Mouse (Mus musculus) layer of hippocampus, adult 2 months (tissue): Measurements from ENCODE around the gene Gprc5a. TPM values are rescaled to one million over a fixed set of nuclear protein-coding genes. Genes with fewer than 3 reads are reported as not detected.

Source experiments
- DNase-seq, 2 experiments: peaks; one replicate each; pipeline ENCODE4 v3.0.0; 2022; ENCODE audit warnings: low spot score in 2 of 2
- H3K27ac ChIP-seq: fragments of 200-600 bp; 2 replicates; pipeline ENCODE4 v1.8.1; 2022
- H3K4me3 ChIP-seq: fragments of 200-600 bp; 2 replicates; pipeline ENCODE4 v1.8.1; 2022; ENCODE audit warnings: mild to moderate bottlenecking
- CTCF ChIP-seq: fragments of 200-600 bp; conservative IDR thresholded peaks from 2 replicates; pipeline ENCODE4 v1.8.1; 2022; ENCODE audit warnings: antibody characterized with exemption, mild to moderate bottlenecking, moderate library complexity
- total RNA-seq, 2 experiments: library from RNA; stranded (reverse); gene quantifications; 2 replicates each; pipeline ENCODE4 v1.2.3; 2021

Gprc5a gene
- total RNA-seq, 2 experiments from 2014 or later, result 0.41 TPM; not detected in 1

DNA sequence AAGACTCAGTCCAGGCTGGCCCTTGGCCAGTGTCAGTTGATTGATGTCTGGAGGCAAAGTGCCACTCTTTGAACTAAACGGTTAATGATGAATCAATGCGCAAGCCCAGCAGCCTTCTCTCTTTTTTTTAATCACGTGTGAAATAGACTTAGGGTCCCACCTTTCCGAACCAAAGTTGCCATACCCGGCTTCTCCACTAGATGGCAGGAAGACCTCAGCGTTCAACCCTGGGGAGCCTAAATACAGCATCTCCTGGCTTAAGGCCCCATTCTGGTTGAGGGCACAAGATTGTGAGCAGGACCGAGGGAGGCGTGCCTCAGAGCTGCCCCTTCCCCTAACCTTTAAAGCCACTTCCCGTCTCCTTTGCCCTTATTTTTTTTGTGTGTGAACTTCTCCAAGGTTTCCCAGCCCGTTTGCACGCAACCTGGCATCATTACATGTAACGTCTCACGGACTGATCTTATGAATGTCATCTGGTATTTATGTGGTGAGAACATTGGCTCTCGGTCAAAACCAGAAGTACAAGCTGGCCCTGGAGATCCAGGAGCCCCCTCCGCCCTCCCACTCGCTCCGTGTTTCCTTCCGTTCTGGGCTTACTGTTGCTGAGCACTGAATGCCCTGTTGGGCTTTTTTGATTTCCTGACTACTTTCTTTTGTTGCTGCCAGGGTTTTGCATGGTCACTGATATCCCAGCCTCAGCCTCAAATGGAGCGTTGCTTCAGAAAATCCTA is 22.4 kb downstream of the Gprc5a start:
- H3K4me3 ChIP-seq, result peak overlapping the region; percentile 37
- peak; percentile 80 to 88 for DNase-seq
- peak overlapping the region; percentile 66 for H3K27ac ChIP-seq
- peak; percentile 90 for TF ChIP-seq CTCF

DNA sequence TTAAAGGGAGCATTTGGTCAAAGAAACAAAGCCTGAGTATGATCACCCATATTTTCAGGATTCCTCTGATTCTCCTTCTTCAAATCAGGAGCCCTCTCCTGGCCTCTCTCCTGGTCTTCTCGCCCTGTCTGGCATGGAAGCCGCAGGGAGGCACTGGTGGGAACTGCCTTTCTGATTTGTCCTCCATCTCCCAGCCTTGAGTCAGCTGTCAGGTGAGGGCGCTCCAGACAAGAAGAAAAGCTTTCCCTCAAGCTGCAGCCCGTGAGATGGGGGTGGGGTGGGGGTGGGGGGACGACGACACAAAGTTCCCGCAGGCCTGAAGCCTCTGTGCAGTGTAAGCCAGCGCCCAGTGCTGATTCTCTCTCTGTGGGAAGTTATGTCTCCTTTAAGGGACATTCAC is 24.3 kb downstream of the Gprc5a start:
- Histone ChIP-seq H3K27ac (peak overlapping the region; percentile 73), H3K4me3 (no peak overlapping the region)
- peak; percentile 63 for TF ChIP-seq CTCF
- DNase-seq, result peak; percentile 41 to 66

DNA sequence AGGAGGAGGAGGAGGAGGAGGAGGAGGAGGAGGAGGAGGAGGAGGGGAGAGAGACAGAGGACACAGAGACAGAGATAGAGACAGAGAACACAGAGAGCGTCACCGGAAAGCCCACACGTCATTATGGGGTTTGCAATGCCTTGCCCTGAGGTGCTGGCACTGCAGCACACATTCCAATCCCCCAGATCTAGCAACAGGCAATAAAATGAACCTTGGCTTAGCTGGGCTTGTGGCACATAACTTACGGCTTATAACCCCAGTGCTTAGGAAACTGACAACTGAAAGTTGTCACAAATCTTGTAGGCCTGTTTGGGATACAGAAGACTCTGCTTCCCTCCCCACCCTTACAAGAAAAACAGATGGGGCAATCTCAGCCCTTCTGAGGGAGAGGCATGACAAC is 25.2 kb downstream of the Gprc5a start:
- TF ChIP-seq CTCF, result no peak
- no peak overlapping the region for H3K27ac ChIP-seq
- no peak for DNase-seq
- no peak overlapping the region for H3K4me3 ChIP-seq

DNA sequence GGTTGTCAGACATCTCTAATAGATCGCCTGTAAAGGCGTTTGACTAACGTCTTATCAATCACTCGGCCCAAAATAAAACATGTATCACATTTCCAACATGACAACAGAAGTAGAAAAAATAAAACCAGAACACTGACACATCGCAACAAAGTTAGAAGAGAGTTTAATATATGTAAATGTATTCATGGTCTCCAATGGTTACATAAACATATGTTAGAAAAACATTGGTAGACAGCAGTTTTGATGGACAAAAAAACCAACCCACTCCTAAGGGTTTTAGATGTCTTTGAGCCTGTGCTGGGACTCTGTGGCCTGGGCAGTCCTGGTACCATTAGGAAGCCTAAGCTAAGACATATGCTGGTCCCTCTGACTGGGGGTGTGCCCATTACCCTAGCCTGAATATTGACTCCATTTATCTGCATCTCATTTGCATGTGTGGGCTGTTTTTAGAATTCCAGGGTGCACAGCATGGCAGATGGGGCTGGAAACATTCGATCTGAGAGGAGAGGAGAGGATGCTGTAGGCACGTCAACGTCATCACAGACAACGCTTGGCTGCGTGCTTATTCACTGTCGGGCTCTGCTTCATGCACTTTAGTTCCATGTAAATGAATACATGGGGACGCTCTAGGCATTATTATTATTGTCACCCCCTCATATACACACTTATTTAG is 27.5 kb downstream of the Gprc5a start:
- TF ChIP-seq CTCF, result no peak
- DNase-seq, result peak; percentile 49 to 81
- Histone ChIP-seq H3K27ac (peak overlapping the region; percentile 91), H3K4me3 (no peak overlapping the region)

DNA sequence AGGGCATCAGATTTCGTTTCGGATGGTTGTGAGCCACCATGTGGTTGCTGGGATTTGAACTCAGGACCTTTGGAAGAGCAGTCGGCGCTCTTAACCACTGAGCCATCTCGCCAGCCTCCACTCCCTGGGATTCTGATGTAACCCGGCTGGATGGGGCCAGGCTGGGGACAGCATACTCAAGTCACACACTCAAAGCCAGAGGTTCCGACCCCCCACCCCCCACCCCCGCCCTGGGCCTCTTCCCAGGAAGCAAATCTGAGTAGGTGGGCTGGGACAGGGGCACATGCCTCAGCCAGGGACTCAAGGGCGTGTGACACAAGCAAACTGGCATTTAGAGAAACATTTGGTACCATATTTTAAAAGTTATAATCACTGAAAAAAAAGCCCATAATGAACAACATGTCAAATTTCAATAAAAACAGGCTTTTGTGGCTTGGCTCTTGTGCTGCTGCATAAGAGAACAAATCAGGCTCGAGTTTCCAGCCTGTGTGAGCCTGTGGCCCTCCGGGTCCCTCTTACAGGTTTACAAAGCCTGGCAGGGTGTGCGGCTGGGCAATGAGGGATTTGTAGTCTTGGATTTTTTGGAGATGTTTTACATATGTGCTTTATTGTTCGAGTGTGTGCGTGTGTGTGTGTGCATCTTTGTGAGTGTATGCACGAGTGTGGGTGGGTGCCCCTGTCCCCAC is 35.5 kb downstream of the Gprc5a start:
- Histone ChIP-seq H3K27ac (no peak overlapping the region), H3K4me3 (no peak overlapping the region)
- no peak for DNase-seq
- no peak for TF ChIP-seq CTCF

DNA sequence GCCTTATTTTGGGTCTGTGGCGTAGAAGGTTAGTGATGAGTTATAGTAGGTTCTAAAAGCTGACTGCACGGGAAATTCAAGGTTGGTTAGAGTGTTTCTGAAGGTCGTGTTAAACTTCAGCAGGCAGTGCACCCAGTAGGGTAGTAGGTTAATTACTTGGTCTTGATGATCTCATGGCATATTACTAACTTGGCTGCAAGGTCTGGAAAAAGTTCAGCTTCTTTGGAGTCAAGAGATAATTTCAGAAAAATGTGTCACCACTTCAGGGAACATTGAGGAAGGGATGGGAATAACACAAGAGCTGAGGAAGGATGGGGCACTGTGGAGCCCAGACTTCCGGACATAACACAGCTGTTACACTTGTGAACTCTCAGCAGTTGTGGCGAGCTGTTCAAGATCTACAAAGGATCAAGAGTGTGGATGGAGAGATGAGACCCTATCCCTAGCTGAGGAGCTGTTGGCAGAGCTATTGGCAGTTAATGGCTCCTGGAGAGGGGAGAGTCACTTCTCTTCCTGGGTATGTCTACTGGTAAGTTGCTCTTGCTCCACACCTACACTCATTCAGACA is 37.4 kb downstream of the Gprc5a start:
- Histone ChIP-seq H3K27ac (no peak overlapping the region), H3K4me3 (no peak overlapping the region)
- TF ChIP-seq CTCF, result no peak
- DNase-seq, result no peak

DNA sequence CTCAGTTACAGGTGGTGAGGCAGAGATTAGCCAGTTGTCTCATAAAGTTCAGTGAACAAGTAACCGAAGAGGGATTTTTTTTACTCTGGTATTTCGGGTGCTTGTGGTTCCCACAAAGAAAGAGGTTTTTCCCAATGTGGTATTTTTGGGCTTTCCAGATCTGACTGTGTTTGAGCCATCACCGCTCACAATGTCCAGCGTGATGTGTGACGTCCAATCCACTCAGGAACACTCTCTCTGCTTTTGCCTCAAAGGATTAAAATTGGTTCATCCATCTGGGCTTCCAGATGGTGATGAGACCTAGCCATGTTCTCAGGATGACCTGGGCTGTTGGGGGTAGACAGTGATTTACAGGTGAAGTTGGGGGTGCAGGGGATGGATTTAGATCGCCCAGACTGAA is 41.6 kb downstream of the Gprc5a start:
- H3K4me3 ChIP-seq, result no peak overlapping the region
- DNase-seq, result no peak
- no peak for TF ChIP-seq CTCF
- no peak overlapping the region for H3K27ac ChIP-seq

DNA sequence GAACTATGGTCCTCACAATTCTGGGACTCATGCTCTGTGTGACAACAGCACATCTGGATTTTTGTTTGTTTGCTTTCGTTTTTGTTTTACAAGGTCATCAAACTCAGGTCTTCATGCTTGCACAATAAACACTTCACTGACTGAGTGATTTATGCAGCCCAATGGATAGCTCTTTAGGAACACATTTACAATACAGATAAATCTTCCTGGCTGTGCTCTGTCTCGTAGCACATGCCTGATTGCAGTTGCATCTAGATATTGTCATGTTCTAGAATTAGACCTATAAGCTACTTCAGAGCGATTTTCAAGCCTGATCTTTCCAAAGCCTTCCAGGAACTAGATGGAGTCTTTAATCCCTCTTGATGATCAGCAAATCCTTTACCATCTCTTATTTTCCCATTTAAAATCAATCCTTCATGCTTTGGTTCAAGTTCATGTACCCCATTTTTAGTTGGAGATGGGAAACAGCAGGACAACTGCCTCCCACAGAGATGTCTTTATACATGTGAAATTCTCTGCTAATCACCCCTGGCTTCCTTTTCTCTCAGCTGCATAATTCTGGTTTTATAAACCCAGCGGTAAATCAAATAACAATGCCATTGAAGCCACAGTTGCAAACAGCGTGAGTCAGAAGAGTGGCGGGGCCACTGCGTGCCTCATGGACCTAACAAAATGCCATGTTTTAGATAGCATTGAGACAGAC is 47.1 kb downstream of the Gprc5a start:
- no peak overlapping the region for H3K4me3 ChIP-seq
- no peak for DNase-seq
- no peak for TF ChIP-seq CTCF
- no peak overlapping the region for H3K27ac ChIP-seq

DNA sequence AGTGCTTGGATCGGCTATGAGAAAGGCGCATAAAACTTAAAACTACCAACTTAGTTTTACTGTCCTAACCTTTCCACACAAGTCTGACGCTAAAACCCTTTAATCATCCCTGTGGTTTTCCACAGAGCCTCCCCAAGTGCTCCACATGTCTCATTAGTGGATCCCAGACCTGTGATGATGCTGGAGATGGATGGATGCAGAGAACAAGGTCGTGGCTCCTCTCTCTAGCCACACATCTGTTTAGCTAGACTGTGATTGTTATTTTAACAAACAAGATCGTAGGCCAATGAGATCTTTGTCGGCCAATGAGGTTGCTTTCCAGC is 47.6 kb downstream of the Gprc5a start:
- Histone ChIP-seq H3K4me3 (no peak overlapping the region), H3K27ac (no peak overlapping the region)
- no peak for DNase-seq
- TF ChIP-seq CTCF, result no peak

DNA sequence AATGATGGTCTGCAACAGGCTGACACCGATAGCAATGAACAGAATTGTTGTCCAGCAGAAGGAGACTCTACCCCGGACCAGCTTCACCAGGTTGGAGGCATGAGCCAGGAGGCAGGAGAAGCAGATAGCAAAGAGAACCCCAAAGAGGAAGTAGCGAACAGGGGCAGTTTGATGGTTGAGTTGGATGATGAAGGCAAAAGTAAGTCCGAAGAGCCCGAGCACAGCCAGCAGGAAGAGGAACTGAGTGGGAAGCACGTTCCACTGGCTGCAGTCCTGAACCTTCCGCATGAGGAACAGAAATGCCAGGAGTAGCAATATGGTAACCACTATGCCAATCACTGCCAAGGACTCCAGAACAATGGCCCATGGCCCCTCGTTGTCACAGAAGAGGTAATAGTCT is 51.0 kb downstream of the Gprc5a start:
- DNase-seq, result no peak
- no peak for TF ChIP-seq CTCF
- H3K4me3 ChIP-seq, result no peak overlapping the region
- no peak overlapping the region for H3K27ac ChIP-seq

DNA sequence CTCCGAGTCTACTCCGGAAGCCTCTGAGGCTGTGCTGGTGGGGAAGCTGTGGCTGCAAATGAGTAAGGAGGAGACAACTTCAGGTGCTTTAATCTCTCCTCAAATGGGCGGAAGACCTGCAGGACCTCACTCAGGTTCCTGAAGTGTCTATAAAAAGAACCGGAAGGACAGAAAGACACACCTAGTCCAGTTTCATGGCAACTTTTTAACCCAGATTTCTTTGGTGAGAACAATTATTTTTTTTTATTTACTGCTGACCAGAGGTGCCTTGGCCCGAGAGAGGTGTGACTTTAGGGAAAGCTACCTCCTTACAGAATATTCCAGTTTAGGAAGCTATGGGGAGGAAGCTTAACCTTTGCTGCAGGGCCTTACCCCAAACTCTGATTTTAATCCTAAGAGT is 52.7 kb downstream of the Gprc5a start, which contains the start of gene Gprc5d:
Gene Gprc5d (minus strand): TSS at position 101 of the 400 bp plus-strand sequence.
- Histone ChIP-seq H3K27ac (no peak within 1 kb of the TSS), H3K4me3 (no peak within 1 kb of the TSS)
- DNase-seq, result no peak
- no peak for TF ChIP-seq CTCF

DNA sequence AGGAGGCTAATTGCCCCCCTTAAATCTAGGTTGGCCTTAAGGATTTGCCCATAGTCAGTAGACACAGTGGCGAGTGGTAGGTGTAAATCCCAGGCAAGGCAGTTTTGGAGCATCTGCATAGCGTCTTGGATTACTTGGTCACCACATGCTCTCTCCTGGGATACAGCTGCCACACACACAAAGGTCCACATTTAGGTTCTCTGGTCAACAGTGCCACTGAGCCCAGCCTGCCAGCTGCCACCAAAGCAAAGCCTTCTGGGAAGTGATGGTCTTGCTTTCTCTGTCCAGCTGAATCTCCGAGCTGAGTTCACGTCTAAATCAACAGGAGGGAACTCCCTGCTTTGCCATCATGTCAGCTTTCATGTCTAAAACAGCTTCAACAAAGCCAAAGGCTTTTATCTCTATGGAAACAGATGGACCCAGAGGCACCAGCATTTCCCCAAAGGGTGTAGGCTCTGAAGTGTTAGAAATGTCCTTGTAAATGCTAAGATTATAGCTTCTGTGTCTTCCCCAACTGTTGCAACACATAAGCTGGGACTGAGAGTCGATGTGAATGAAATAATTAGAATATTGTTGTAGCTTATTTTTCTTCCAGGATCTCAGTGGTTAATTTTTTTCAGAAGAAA is 59.4 kb downstream of the Gprc5a start:
- TF ChIP-seq CTCF, result no peak
- no peak for DNase-seq
- Histone ChIP-seq H3K27ac (no peak overlapping the region), H3K4me3 (no peak overlapping the region)
